Comparison of ENCODE assay signal across 9 mouse cellular contexts in the genomic region with DNA sequence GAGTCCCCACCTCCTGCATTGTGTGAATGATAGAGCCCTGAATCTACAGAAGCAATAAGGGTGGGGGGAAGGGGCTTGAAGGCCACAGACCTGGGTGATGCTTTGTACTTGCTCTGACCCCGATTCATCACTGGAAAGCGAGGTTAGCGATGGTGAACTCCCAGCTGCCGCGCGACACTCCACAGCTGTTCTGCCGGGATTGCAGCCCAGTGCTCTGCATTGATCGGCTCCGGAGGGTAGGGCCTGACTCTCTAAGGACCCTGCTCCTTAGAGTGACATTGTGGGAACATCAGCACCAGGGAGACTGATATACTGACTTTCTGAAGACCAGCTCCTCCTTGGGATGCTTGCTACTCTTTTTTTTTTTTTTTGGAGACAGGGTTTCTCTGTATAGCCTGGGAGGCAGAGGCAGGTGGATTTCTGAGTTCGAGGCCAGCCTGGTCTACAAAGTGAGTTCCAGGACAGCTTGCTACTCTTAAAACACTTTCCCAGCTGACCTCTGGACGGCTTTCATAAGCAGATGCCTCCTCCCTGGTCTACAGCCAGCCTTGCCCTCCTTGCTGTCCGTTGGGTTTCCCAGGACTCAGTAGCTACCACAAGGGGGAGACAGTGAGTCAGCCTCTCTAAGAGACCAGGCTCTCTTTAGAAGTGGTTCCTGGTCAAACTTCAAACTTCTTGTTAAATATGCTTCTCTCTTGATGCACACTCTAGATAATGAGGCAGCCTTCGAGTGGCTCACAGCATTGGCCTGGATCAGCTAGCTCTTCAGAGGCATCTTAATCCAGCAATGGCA. TPM values are rescaled to one million over a fixed set of nuclear protein-coding genes. Genes with fewer than 3 reads are reported as not detected.
DNase-seq lines count a peak whose midpoint lies in the region; ATAC-seq and TF ChIP-seq lines count a peak whose summit lies in the region.
"Had no signal": no experiment of that assay in that cellular context is flagged by ENCODE, and none has a peak within 500 bp of the region (broad histone marks: within the 10 kb centered on the region; RNA-seq: fewer than 3 reads in every experiment).

No protein-coding gene starts in this region.

- intact Hi-C loops in left cerebral cortex, postnatal 10 days (cut with DNase I): loop anchor here (5.0 kb wide), 2 partner anchors 117 to 128 kb away; no protein-coding TSS in a partner anchor

- H3K27me3 ChIP-seq in midbrain, embryonic 11.5 days (ENCODE audit: control insufficient read depth, insufficient read depth, low read length): no peaks in the 10 kb centered on the region
- H3K27me3 ChIP-seq in midbrain, embryonic 16.5 days (ENCODE audit: control insufficient read depth, insufficient read depth, low read depth, low read length): no peaks in the 10 kb centered on the region
- H3K27me3 ChIP-seq in thymus, adult 2 months (ENCODE audit: control insufficient read depth, insufficient read depth, low read length): no peaks in the 10 kb centered on the region
- H3K27me3 ChIP-seq: stomach, embryonic 15.5 days had no signal

- no peak overlapping the region for H3K27ac ChIP-seq in midbrain, embryonic 11.5 days (ENCODE audit: low read depth, low read length)
- H3K27ac ChIP-seq in midbrain, embryonic 16.5 days (ENCODE audit: low read length): no peak overlapping the region
- no peak overlapping the region for H3K27ac ChIP-seq in thymus, adult 2 months (ENCODE audit: control insufficient read depth, insufficient read depth, low read length)
- H3K27ac ChIP-seq: stomach, embryonic 15.5 days had no signal

- no peaks in the 10 kb centered on the region for H3K36me3 ChIP-seq in midbrain, embryonic 11.5 days (ENCODE audit: control insufficient read depth, insufficient read depth, low read length)
- H3K36me3 ChIP-seq in midbrain, embryonic 16.5 days (ENCODE audit: control insufficient read depth, insufficient read depth, low read length): no peaks in the 10 kb centered on the region
- no peaks in the 10 kb centered on the region for H3K36me3 ChIP-seq in thymus, adult 2 months (ENCODE audit: control insufficient read depth, insufficient read depth, low read length)
- H3K36me3 ChIP-seq: stomach, embryonic 15.5 days had no signal

- no peaks in the 10 kb centered on the region for H3K4me1 ChIP-seq in midbrain, embryonic 11.5 days (ENCODE audit: control insufficient read depth, insufficient read depth, low read length)
- H3K4me1 ChIP-seq in midbrain, embryonic 16.5 days (ENCODE audit: control insufficient read depth, insufficient read depth, low read length): no peaks in the 10 kb centered on the region
- no peaks in the 10 kb centered on the region for H3K4me1 ChIP-seq in thymus, adult 2 months (replicated peaks; ENCODE audit: control insufficient read depth, insufficient read depth, low read length)

- no peak for TF ChIP-seq POLR2A in thymus, adult 2 months (IDR thresholded peaks at IDR 0.05; ENCODE audit: control insufficient read depth, extremely low read depth, insufficient read depth, low read length, poor library complexity)

- no peak for ATAC-seq in midbrain, embryonic 11.5 days (ENCODE audit: low FRiP score)
- no peak for ATAC-seq in midbrain, embryonic 16.5 days

- H3K4me2 ChIP-seq in midbrain, embryonic 11.5 days: no peak overlapping the region
- H3K4me2 ChIP-seq in midbrain, embryonic 16.5 days (ENCODE audit: low read length): no peak overlapping the region
- H3K4me2 ChIP-seq: stomach, embryonic 15.5 days had no signal

- peak; percentile 92 for DNase-seq in midbrain, embryonic 11.5 days (ENCODE audit: low spot score, missing footprints)
- peak; percentile 86 for DNase-seq in adrenal gland, postnatal 10 days
- peak; percentile 59 for DNase-seq in embryo, embryonic 11.5 days (ENCODE audit: low read depth, low spot score)
- DNase-seq in heart, postnatal 4 days: peak; percentile 82
- peak; percentile 20 to 73 for DNase-seq in left cerebral cortex, postnatal 10 days (ENCODE audit: extremely low spot score in 1 of 2, low spot score in 2 of 2)
- DNase-seq in natural killer cell, adult 2 months (ENCODE audit: low spot score in 2 of 2): peak; percentile 48 to 50
- peak; percentile 66 for DNase-seq in thymus, adult 2 months

- no peak overlapping the region for H3K4me3 ChIP-seq in midbrain, embryonic 11.5 days (ENCODE audit: low read depth, low read length)
- H3K4me3 ChIP-seq in midbrain, embryonic 16.5 days (ENCODE audit: low read depth, low read length): no peak overlapping the region
- no peak overlapping the region for H3K4me3 ChIP-seq in thymus, adult 2 months (ENCODE audit: control insufficient read depth, insufficient read depth, low read length)
- H3K4me3 ChIP-seq: stomach, embryonic 15.5 days had no signal

- no peaks in the 10 kb centered on the region for H3K9me3 ChIP-seq in midbrain, embryonic 11.5 days (ENCODE audit: control insufficient read depth, low read length)
- no peaks in the 10 kb centered on the region for H3K9me3 ChIP-seq in midbrain, embryonic 16.5 days (replicated peaks; ENCODE audit: control insufficient read depth, low read length, poor library complexity, severe bottlenecking)
- H3K9me3 ChIP-seq: stomach, embryonic 15.5 days had no signal

- no peak overlapping the region for H3K9ac ChIP-seq in midbrain, embryonic 11.5 days (ENCODE audit: low read length)
- H3K9ac ChIP-seq in midbrain, embryonic 16.5 days (ENCODE audit: low read depth, low read length): no peak overlapping the region
- H3K9ac ChIP-seq: stomach, embryonic 15.5 days had no signal

- WGBS in midbrain, embryonic 11.5 days: 63% methylated on average over 13 of the region's 13 CpGs
- 63% methylated on average over 13 of the region's 13 CpGs for WGBS in midbrain, embryonic 16.5 days
- WGBS in thymus, adult 2 months: 70% methylated on average over 13 of the region's 13 CpGs

- TF ChIP-seq CTCF in thymus, adult 2 months (IDR thresholded peaks at IDR 0.05; ENCODE audit: borderline replicate concordance, control insufficient read depth, extremely low read depth, insufficient read depth, low read length, poor library complexity): peak; percentile 56; the same call in 1 of the 2 replicates

RNA-seq across cellular contexts. Expression of gene Slc22a3, which starts 27.0 kb away (rescaled TPM):
- 0.18 and 0.23 TPM in 2 replicates for polyA plus RNA-seq in midbrain, embryonic 11.5 days (2014; fragmentation: Nextera tagmentation; extraction: Ambion mirVana)
- polyA plus RNA-seq in midbrain, embryonic 16.5 days (2015; fragmentation: Nextera tagmentation; extraction: Ambion mirVana): 1.9 and 2.3 TPM in 2 replicates
- 1 to 10 TPM; 7.6 to 10.0 TPM for total RNA-seq in adrenal gland, postnatal 10 days (2021)
- 1 to 10 TPM in 1 of 2 experiments, under 1 TPM in 1; 0.86 to 1.2 TPM for total RNA-seq in heart, postnatal 4 days (2021)
- 10 to 100 TPM; 11.1 to 11.4 TPM for total RNA-seq in left cerebral cortex, postnatal 10 days (2021)
- polyA plus RNA-seq in thymus, adult 2 months (2012; rRNA removed): 3.3 and 4.5 TPM in 2 replicates

RNA-seq across cellular contexts. Expression of gene Slc22a2, which starts 49.4 kb away (rescaled TPM):
- polyA plus RNA-seq in midbrain, embryonic 11.5 days (2014; fragmentation: Nextera tagmentation; extraction: Ambion mirVana): not detected in 2 replicates
- polyA plus RNA-seq in midbrain, embryonic 16.5 days (2015; fragmentation: Nextera tagmentation; extraction: Ambion mirVana): 0.85 and 1.3 TPM in 2 replicates
- total RNA-seq in adrenal gland, postnatal 10 days (2021): 1 to 10 TPM; 1.7 to 2.0 TPM
- total RNA-seq in heart, postnatal 4 days (2021): not detected
- total RNA-seq in left cerebral cortex, postnatal 10 days (2021): under 1 TPM; 0.62 to 0.87 TPM
- polyA plus RNA-seq in thymus, adult 2 months (2012; rRNA removed): 0.38 and 0.54 TPM in 2 replicates
